Mouse (Mus musculus) kidney, adult 8-10 months (tissue): ENCODE measurements around the gene Tmem167b.

ENCODE experiments used
- DNase-seq, 2 experiments: peaks; one replicate each; pipeline ENCODE4 v3.0.0; 2022

Tmem167b gene

DNA sequence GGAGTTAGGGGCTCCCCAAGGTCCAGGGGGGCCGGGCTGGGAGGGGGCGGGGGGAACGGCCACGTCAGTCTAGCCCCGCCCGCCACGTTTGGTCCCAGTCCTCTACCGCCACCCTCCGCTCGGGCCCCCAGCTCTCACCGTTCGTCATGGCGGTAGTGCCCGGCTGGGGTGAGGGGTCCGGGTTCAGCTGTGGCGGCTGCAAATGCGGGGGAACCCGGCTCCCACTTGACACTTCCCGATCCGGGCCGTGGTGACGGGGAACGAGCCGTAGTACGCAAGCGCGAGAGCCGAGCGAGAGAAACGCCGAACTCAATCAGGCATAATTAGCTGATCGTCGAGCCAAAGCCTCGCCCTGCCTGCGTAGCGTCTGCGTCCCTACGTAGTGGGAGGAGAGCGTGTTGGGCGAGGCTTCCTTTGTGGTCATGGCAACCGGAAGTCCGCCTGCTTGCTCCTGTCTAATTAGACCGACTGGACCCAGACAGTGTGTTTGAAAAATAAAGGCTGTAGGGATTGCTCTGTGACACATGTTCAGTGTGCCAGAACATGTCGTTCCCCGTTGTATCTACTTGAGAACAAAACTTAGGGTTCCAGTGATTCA lies at the start of gene Tmem167b:
Tmem167b (minus strand) TSS at position 334 of the 598 bp plus-strand sequence.
- peak; percentile 98 for DNase-seq

DNA sequence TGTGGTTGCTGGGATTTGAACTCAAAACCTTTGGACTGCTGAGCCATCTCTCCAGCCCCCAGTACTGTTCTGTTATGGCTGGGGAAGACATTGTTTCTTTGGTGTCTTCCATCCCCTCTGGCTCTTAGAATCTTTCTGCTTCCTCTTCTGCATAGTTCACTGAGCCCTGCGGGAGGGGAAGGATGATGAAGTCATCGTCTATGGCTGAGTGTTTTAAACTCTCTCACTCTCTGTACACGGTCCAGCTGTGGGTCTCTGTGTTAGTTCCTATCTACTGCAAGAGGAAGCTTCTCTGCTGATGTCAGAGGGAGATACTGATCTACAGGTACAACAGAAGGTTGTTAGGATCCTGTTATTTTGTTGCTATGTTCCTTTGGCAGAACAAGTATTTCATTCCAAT lies 46.6 kb upstream of the Tmem167b start:
- DNase-seq, result no peak

DNA sequence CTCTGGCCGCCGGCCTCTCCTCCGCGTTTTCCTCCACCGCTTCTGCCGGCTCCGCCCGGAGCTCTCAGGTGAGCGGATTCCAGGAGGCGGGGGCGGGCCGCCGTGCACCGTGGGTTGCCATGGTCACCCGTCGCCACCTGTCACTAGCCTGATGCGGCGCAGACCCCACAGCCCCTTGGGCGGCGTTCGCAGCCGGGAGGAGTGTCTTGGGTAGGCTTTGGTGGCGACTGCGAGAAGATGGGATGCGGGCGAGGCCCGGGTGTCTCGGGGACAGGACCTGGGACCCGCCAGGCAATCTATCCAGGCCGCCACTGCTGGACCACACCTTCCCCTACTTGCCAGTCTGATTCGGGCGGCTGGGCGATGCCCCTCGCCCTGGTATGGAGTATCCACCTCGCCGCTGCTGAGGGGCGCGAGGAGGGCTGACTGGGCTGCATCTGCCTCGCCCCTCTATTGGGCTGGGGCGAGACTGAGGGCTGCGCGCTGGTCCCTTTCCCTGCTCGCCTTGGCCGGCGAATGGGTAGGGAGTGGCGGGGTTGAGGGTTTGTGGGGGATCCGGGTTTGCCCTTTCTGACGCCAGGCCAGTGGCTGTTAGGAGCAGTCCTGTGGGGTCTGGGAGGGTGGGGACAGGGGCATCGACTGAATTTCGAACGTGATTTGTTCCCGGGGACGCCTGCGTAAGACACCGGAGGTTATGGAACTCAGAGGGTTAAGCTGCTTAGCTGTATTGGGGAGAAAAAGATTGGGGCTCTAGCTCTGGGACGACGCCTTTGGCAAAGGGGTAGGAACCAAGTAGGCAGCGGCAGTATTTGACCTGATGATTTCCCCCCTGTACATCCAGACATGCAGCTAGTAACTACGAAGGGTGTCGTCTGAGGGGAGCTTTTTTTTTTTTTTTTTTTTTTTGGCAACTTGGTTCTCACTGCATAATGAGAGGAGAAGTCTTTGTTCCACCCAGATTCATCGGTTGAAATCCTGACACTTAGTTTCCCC lies 29.6 kb upstream of the Tmem167b start:
- no peak for DNase-seq

DNA sequence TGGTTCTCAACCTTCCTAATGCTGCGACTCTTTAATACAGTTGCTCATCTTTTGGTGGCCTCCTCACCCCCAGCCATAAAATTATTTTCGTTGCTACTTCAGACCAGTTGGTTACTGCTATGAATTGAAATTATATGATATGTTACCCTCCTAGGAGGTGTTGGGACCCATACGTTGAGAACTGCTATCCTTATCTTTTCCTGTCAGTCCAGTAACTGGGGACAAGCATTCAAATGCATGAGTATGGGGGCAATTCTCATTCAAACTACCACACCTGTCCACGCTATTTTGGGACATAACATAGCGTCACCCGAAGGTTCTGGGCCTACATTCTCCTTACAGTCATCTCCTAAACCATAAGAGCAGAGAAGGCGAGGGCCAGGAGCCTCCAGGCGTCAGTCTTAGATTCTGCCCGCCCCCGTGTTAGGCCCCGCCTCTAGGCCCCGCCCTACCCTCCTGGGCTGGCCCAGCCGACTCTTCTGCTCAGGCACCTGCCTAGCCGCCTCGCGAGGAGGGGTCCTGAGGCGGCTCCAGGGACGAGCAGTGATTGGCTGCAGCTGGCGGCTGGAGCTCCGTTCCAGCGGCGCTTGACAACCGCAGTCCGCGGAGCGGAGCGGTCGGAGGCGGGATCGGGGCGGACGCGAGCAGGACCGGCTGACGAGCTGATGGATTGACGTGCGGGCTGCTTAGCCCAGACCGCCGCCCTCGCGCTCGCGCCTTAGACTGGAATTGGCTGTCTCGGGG lies 28.7 kb upstream of the Tmem167b start, which contains the start of gene Wdr47:
Wdr47 (plus strand) TSS at position 494 of the 744 bp plus-strand sequence.
- DNase-seq, result peak; percentile 96 to 97

DNA sequence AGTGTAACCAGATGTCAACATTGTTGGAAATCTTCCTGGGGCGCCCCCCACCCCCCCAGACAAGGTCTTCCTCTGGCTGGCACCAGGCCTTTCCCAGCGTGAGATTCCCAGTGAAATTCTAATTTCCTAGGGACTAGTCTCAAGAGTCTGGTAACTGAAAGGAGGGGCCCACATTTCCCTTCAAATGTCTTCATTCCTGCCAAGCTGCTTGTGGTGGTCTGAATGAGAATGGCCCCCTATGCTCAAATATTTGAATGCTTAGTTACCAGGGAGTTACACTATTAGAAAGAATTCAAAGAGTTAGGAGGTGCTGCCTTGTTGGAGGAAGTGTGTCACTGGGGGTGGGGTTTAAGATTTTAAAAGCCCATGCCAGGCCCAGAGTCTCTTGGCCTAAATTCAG lies 26.2 kb upstream of the Tmem167b start:
- no peak for DNase-seq

DNA sequence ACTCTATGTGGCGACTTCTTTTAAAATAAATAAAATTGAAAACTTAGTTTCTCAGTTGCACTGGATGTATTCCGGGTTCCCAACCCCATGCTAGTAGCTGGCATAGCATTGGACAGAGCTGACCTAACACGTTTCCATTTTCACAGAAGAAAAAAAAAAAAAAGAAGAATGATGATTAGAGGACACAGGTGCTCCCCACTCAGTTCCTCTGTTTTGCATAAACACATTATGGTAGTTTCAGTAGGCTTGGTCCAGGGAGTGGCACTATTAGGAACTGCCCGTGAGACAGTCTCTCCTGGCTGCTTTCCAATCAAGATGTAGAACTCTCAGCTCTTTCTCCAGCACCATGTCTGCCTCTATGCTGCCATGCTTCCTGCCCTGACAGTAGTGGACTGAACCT lies 22.3 kb upstream of the Tmem167b start:
- DNase-seq, result no peak

DNA sequence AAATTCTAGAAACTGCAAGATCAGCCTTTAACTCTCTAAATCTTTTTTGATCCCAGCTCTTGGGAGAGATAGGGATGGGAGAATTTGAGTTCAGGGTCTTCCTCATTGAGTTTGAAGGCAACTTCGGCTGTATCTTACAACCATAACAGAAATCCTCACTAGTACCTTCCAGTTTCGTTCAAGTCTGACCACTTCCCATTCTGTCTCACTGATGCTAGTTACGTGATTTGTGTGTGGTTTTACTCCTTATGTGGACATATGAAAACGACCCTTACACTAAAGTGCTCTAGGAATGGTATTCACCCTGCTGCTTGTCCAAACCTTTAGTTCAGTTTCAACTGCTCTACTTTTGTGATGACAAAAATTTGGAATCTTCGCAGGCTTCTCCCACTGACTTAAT lies 11.8 kb upstream of the Tmem167b start:
- DNase-seq, result no peak

DNA sequence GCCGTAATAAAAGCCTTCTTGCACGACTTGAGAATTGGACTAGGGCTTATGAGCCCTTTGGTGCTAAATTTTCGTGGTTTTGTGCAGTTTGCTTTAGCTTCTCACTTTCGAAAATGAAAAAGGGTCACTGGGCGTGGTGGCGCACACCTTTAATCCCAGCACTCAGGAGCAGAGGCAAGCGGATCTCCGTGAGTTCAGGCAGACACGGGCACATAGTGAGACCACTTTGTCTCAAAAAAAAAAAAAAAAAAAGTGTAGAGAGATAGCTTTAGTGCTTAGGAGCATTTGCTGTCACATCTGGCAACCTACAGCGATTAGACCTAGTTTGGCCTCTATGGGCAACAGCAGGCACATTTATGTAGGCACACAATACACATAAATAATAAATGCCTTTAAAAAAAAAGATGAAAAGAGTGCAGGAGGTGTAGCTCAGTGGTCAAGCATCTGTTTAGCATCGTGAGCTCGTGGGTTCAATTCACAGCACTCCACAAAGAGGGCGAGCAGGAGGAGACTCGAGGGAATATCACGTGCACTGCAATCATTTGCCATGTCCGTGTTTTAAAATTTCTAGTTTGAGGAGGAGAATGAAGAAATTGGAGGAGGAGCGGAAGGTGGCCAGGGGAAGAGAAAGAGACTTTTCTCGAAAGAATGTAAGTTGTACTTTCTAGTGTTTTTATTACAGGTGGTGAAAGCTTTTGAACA lies 10.2 kb upstream of the Tmem167b start:
- DNase-seq, result no peak

DNA sequence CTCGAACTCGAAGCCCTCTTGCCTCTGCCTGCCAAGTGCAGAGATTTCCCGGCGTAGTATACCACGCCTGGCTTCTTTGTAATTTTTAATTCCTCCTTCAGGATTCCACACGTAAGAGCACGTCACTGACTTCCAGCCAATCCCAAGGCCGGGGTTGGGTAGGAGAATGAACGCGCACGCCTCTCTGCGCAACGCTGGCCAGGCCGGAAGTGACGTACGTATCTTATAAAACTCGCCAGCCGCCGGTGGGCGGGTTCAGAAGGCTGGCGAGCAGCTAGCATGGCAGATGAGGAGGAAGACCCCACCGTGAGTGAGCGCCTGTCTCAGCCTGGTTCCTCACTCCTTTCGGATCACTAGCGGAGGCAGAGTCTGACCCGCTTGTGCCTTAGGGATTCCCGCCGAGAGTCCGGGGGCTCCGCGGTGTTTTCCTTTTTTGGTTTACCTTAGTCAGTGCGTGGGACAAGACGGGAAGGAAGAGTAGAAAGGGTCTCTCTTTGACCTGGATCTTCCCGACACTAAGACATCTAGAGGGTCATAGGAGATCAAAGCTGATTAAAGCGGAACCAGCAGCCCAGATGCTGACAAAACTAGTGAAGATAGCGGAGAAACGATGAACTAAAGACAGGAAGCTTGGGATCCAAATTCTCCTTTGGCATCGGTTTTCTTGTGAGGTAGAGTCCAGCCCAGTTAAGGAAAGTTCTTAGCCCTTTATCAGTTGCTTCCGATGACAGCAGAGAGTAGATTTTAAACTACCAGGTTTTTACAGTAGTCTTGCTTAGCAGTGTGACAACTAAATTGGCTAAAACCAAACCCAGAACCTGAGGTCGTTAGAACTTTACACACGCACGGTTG lies 9.4 kb upstream of the Tmem167b start, which contains the start of gene Taf13:
Taf13 (plus strand) TSS at position 256 of the 852 bp plus-strand sequence.
- peak; percentile 96 to 97 for DNase-seq

DNA sequence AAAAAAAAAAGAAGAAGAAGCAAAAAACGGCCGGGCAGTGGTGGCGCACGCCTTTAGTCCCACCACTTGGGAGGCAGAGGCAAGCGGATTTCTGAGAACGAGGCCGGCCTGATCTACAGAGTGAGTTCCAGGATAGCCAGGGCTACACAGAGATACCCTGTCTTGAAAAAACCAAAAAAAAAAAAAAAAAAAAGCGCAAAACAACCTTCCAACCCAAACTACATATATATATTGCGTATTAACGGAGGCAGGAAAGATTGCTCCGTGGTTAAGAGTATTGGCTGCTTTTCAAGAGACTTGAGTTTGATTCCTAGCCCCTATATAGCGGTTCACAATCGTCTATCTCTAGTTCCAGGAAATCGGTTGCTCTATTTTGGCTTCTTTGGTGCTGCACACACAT lies 8.5 kb upstream of the Tmem167b start:
- DNase-seq, result no peak

DNA sequence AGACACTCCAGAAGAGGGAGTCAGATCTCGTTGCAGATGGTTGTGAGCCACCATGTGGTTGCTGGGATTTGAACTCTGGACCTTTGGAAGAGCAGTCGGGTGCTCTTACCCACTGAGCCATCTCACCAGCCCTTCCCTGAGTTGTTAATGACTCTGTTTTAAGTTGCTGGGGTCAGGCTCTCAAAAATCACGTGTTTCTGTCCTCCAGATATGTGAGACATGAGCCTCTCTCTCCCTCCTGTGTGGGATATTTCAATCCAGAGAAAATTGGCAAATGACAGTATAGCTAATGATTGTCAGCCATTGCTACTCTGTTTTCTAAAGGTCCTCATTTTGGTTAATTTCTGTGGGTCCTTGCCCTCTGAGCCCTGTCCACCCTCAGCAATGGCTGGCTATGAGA lies 7.4 kb upstream of the Tmem167b start:
- DNase-seq, result peak in 1 of 2 experiments; percentile 34

DNA sequence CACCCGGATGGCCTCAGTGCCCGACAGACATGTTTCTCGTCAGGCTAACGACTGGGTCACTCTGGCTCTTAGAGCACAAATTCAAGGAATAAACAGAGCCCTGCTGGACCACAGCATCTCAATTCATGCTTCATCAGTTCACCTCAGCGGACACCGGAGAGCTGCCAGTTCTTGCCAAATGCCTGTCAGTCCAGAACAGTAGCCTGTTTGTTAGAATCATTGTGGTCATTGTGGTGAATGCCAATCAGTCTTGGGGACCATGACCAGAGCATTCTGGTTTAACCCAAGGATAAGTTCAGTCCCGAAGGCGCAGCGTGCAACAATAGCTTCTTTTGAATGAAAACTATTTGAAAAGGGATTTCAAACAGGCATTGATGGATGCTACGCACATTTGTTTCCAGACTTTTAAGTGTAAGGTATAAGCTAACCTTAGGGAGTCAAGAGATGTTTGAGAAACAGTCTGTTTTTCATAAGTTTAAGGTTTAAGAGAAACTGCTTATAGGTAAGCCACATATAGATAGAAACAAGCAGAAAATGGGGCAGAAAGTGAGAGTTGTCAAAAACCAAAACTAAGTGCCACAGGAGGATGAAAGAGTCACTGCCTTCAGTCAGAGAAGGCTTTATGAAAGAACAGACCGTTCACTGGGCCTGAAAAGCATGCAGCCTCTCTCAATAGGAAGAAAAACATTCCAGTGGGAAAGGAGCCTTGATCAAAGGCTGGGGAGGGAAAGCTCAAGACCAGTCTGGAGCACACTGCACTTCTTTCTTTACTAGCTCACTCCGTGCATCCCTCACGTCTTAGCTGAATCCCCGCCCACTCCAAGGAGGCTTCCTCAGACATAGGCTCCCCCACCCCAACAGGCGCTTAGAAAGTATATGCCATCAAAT lies 6.0 kb upstream of the Tmem167b start:
- no peak for DNase-seq

DNA sequence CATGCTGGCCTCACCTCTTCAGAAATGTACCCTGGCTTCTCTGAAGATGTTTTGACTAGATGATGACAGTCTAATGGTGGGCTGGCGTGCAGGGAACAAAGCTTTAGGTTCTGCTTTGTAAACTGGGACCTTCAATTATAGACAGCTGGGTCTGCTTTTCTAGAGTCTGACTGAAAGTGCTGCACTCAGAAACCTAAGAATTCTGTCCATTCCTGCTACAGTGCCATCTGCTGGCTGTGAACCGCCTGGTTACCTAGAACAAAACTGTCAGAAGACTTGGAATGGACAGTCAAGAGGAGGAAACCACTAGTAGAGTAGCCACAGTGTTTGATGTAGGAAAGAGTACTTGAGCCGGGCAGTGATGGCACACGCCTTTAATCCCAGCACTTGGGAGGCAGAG lies 1.0 kb upstream of the Tmem167b start:
- DNase-seq, result peak; percentile 75 to 91

DNA sequence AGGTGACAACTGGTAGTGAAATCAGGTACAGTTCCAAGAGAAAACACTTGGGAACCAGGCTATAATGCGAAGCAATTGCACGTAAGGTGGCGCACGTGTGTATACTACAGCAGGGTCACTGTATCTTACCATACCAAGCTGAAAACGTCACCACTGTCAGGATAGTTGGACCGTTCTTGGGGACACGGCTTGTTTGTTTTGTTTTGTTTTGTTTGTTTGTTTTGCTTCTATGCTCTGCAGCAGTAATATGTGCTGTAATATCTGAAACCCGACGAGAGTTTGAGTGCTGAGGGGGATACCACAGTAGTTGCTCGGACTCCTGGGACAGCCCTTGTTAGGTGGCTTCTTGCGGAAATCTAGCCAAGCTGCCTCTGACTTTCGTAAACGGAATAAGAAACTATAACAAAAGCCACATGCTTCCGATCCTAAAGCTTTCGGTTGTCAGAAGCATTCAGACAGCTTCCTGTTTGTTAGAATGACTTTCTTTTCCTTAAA lies 558 bp upstream of the Tmem167b start:
- peak; percentile 20 to 23 for DNase-seq

DNA sequence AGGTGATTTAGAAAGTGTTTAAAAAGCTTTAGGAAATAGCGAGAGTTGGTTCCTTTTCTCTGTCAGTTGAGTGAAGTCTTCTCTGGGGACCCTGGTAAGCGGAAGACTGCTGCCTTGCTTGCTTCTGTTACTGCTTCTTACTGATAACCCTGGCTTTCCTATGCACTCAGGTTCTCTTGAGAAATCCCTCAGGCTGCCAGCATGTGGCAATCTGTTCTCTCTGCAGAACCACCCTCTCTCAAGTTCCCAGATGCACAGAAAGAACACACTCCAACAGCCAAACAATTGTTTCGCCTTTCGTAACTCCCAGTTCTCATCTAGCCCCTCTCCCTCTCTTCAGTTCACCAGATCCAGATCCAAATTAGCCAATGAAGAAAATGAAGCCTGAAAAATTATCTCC lies 4.4 kb downstream of the Tmem167b start:
- no peak for DNase-seq

DNA sequence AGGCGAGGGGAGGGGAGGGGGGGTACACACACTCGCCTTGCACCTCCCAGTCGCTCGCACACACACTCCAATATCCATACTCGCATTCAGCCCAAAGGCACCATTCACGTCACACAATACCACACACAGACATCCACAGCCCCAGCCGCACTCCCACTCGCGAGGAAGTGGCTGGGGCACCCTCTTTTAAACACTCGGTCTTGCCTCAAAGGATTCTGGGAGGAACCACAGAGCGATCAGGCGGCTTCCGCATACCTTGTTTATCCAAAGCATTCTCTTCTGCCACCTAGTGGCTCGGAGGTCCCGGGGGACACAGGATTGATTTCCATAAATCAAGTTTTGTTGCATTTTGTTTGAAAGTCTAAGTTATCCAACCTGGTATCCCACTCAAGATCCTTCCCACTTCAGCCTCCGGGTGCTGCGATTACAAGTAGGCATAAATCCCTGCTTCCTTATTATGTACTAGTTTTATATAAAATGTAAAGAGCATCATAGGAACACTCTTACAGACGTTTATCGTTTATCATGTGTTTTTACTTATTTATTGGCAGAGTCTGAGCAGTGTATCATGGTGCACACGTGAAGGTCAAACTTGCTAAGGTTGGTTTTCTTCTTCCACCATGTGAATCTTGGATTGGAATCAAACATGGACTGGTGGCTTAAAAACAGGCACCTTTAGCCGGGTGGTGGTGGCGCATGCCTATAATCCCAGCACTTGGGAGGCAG lies 7.5 kb downstream of the Tmem167b start:
- DNase-seq, result peak; percentile 93 to 95

DNA sequence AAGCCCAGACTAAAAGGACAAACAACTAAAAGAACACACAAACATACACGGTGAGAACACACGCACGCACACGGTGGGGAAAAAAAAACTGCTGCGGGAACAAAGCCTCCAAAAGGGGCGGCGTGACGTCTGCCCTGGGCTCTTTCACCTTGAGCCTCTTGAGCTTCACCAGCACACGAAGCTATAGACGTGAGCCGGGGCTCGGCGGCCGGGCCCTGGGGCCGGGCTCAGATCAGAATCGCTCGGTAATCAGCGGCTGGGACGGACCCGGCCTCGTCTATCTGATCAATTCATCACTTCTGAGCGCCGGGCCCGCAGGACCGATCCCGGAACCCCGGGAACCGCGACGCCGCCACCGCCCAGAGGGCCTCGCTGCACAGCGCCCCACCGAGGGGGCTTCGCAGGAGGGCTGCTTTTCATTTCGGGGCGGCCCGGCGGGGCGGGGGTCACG lies 8.1 kb downstream of the Tmem167b start:
- DNase-seq, result peak in 1 of 2 experiments; percentile 28

DNA sequence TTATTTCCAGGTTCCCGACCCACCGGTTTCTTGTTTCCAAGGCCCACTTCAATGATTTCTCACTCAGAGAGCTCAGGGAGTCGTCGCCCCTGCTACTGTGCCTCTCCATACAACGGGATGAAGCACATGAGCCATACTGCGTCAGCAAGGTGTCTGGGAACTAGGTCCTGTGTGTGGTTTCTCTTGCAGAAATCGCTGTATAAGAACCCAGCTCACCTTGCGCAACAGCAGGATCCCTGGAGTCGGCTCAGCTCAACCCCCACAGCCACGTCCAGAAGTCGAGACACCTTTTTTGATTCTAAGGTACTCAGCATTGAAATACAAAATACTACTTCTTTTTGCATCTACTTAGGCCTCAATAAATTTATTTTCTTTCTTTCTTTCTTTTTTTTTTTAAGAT lies 20.0 kb downstream of the Tmem167b start:
- no peak for DNase-seq

DNA sequence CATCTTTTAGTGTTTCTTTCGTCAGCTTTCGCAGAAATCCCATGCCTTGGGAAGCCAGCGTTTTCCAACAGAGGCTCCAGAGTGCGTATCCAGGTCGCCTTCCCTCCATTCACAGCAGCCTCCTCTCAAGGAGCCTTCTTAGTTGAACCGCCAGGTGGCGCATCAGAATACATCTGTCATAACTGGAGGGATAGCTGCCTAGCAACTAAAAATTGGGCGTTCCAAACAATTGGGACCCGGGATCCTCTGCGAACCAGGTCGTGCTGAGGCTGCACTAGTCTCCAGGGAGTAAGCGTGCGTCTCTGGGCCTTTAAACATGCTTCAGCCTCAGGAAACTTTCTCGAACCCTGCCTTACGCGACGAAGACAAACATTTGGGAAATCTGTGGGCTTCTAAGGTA lies 25.0 kb downstream of the Tmem167b start:
- DNase-seq, result peak; percentile 78 to 86
